Mouse (Mus musculus) gastrocnemius, postnatal 36 days (tissue): ENCODE results near the gene Ajap1. TPM values are rescaled to one million over a fixed set of nuclear protein-coding genes. Genes with fewer than 3 reads are reported as not detected.

Experiments
- DNase-seq, 2 experiments: peaks; one replicate each; pipeline ENCODE4 v3.0.0; 2022
- intact Hi-C: fragments of 180-260 bp; cut with DNase I; formaldehyde crosslinking; loops from one replicate; pipeline ENCODE4 v1.15.1; 2025
- total RNA-seq, 2 experiments: library from RNA; stranded (reverse); gene quantifications; 2 replicates each; pipeline ENCODE4 v1.2.3; 2021

Ajap1 gene
- total RNA-seq, 2 experiments from 2014 or later, result 0.18 to 0.44 TPM

- DNase-seq, result no peak
- intact Hi-C loops, result no loop called here
Measured at GRCm38 (mm10) chr4:153368620-153369159, 113.9 kb downstream of the Ajap1 start.

- no peak for DNase-seq
- intact Hi-C loops, result no loop called here
Measured at GRCm38 (mm10) chr4:153360868-153361545, 121.6 kb downstream of the Ajap1 start.

GRCm38 (mm10) chr4:153358243-153358550 lies 124.4 kb downstream of the Ajap1 start:
- no peak for DNase-seq
- intact Hi-C loops, result no loop called here

GRCm38 (mm10) chr4:153357539-153358242 lies 124.9 kb downstream of the Ajap1 start:
- intact Hi-C loops, result no loop called here
- no peak for DNase-seq

GRCm38 (mm10) chr4:153356236-153356635 lies 126.4 kb downstream of the Ajap1 start:
- intact Hi-C loops, result no loop called here
- DNase-seq, result no peak

- intact Hi-C loops, result no loop called here
- no peak for DNase-seq
Measured at GRCm38 (mm10) chr4:153344999-153345398, 137.6 kb downstream of the Ajap1 start.

GRCm38 (mm10) chr4:153340887-153341286 lies 141.7 kb downstream of the Ajap1 start:
- DNase-seq, result no peak
- intact Hi-C loops, result no loop called here

GRCm38 (mm10) chr4:153335301-153335799 lies 147.3 kb downstream of the Ajap1 start:
- intact Hi-C loops, result loop anchor here (5.0 kb wide), 1 partner anchor 238 kb away; no protein-coding TSS in a partner anchor
- DNase-seq, result no peak

- intact Hi-C loops, result no loop called here
Measured at GRCm38 (mm10) chr4:153327809-153328208, 154.8 kb downstream of the Ajap1 start.

More at GRCm38 (mm10) chr4:153327809-153328208, 154.8 kb downstream of the Ajap1 start:
- DNase-seq, result no peak
